14 mouse cellular contexts compared by ENCODE assay signal in genomic region chr19:7113574-7113973, GRCm38 (mm10). TPM values are rescaled to one million over a fixed set of nuclear protein-coding genes. Genes with fewer than 3 reads are reported as not detected.
DNase-seq lines count a peak whose midpoint lies in the region; ATAC-seq and TF ChIP-seq lines count a peak whose summit lies in the region.
"Had no signal": no experiment of that assay in that cellular context is flagged by ENCODE, and none has a peak within 500 bp of the region (broad histone marks: within the 10 kb centered on the region; RNA-seq: fewer than 3 reads in every experiment).

No protein-coding gene starts in this region.

- no peak overlapping the region for H3K27ac ChIP-seq in heart, postnatal 0 days (ENCODE audit: low read depth)
- peak overlapping the region; percentile 49 for H3K27ac ChIP-seq in forebrain, embryonic 15.5 days (replicated peaks)
- H3K27ac ChIP-seq in midbrain, embryonic 12.5 days (replicated peaks): peak overlapping the region; percentile 40
- H3K27ac ChIP-seq: gastrocnemius, adult 2 months had no signal

- WGBS in heart, postnatal 0 days: 62% methylated on average over 14 of the region's 14 CpGs
- 8% methylated on average over 14 of the region's 14 CpGs for WGBS in forebrain, embryonic 15.5 days
- 17% methylated on average over 14 of the region's 14 CpGs for WGBS in midbrain, embryonic 12.5 days

- no peaks in the 10 kb centered on the region for H3K9me3 ChIP-seq in heart, postnatal 0 days (replicated peaks; ENCODE audit: control insufficient read depth, low read length)
- H3K9me3 ChIP-seq in forebrain, embryonic 15.5 days: no peaks in the 10 kb centered on the region
- H3K9me3 ChIP-seq in midbrain, embryonic 12.5 days: no peaks in the 10 kb centered on the region

- no peak overlapping the region for H3K4me2 ChIP-seq in heart, postnatal 0 days (ENCODE audit: low read depth, low read length)
- H3K4me2 ChIP-seq in forebrain, embryonic 15.5 days (replicated peaks): no peak overlapping the region
- 0 out of 2 replicates have a peak overlapping the region, but pooled peaks have one; percentile 4 for H3K4me2 ChIP-seq in midbrain, embryonic 12.5 days (replicated peaks)

- no peak overlapping the region for H3K4me3 ChIP-seq in heart, postnatal 0 days (ENCODE audit: low read depth, low read length)
- no peak overlapping the region for H3K4me3 ChIP-seq in forebrain, embryonic 15.5 days
- no peak overlapping the region for H3K4me3 ChIP-seq in midbrain, embryonic 12.5 days
- H3K4me3 ChIP-seq: gastrocnemius, adult 2 months had no signal

- peak overlapping the region; percentile 30; the same call in 1 of the 2 replicates for H3K9ac ChIP-seq in heart, postnatal 0 days (replicated peaks; ENCODE audit: low read depth, low read length)
- H3K9ac ChIP-seq in forebrain, embryonic 15.5 days (replicated peaks): 0 out of 2 replicates have a peak overlapping the region, but pooled peaks have one; percentile 6
- H3K9ac ChIP-seq in midbrain, embryonic 12.5 days (replicated peaks): no peak overlapping the region

- peaks cover 24% of the 10 kb centered on the region for H3K4me1 ChIP-seq in heart, postnatal 0 days (ENCODE audit: control insufficient read depth, insufficient read depth)
- peaks cover 53% of the 10 kb centered on the region for H3K4me1 ChIP-seq in forebrain, embryonic 15.5 days
- H3K4me1 ChIP-seq in midbrain, embryonic 12.5 days: peaks cover 72% of the 10 kb centered on the region

- no peak for DNase-seq in heart, postnatal 0 days (ENCODE audit: low spot score)
- no peak for DNase-seq in heart, adult 8-10 months (ENCODE audit: low spot score)
- peak; percentile 63 for DNase-seq in brain, adult 2 months (ENCODE audit: low read depth, low spot score)
- no peak for DNase-seq in thymus, adult 18-20 months
- DNase-seq in right cerebral cortex, postnatal 10 days (ENCODE audit: low spot score in 2 of 2): no peak
- DNase-seq in gastrocnemius, postnatal 4 days (ENCODE audit: low spot score in 2 of 2): no peak
- DNase-seq: cerebellum, adult 9-10 months; gastrocnemius, adult 2 months; kidney, adult 11 months; lung, postnatal 4 days; thymus, adult 2 months had no signal

- no peak for ATAC-seq in heart, postnatal 0 days (ENCODE audit: insufficient read depth, low read depth)
- 0 out of 2 replicates have a peak, but pooled peaks have one; percentile 14 for ATAC-seq in forebrain, embryonic 15.5 days (replicated peaks)
- peak; percentile 7; the same call in 1 of the 2 replicates for ATAC-seq in midbrain, embryonic 12.5 days (ENCODE audit: low FRiP score, low read depth)
- ATAC-seq: CD4-positive, CD25-positive, alpha-beta regulatory T cell, adult 4 months had no signal

- no peak for TF ChIP-seq CTCF in heart, postnatal 0 days (IDR thresholded peaks at IDR 0.05; ENCODE audit: low read depth)

- TF ChIP-seq EP300 in heart, postnatal 0 days (IDR thresholded peaks at IDR 0.05; ENCODE audit: low read depth): no peak

- H3K27me3 ChIP-seq in heart, postnatal 0 days (ENCODE audit: control insufficient read depth, insufficient read depth, low read length): no peaks in the 10 kb centered on the region
- H3K27me3 ChIP-seq in forebrain, embryonic 15.5 days: no peaks in the 10 kb centered on the region
- H3K27me3 ChIP-seq in midbrain, embryonic 12.5 days: peaks cover 74% of the 10 kb centered on the region

- H3K36me3 ChIP-seq in heart, postnatal 0 days (replicated peaks; ENCODE audit: control insufficient read depth, insufficient read depth, low read length): no peaks in the 10 kb centered on the region
- no peaks in the 10 kb centered on the region for H3K36me3 ChIP-seq in forebrain, embryonic 15.5 days
- H3K36me3 ChIP-seq in midbrain, embryonic 12.5 days: no peaks in the 10 kb centered on the region

RNA-seq across cellular contexts. Expression of gene Flrt1, which starts 8.0 kb away (rescaled TPM):
- total RNA-seq in heart, postnatal 0 days (2014; rRNA removed; ENCODE audit: low replicate concordance): 0.23 and 0.89 TPM in 2 replicates
- polyA plus RNA-seq in heart, postnatal 0 days (2015; fragmentation: Nextera tagmentation; extraction: Ambion mirVana): 1.0 TPM in 2 replicates
- total RNA-seq in heart, adult 8-10 months (2022): 1 to 10 TPM in 3 of 4 experiments, under 1 TPM in 1; 0.92 to 2.0 (median 1.4) TPM
- 14.9 and 18.9 TPM in 2 replicates for polyA plus RNA-seq in forebrain, embryonic 15.5 days (2015; fragmentation: Nextera tagmentation; extraction: Ambion mirVana)
- polyA plus RNA-seq in midbrain, embryonic 12.5 days (2016; fragmentation: Nextera tagmentation; extraction: Ambion mirVana): 8.0 and 8.2 TPM in 2 replicates
- total RNA-seq in gastrocnemius, postnatal 4 days (2021): 1 to 10 TPM in 1 of 2 experiments, under 1 TPM in 1; 0.91 to 1.4 TPM

RNA-seq across cellular contexts. Expression of gene Macrod1, which starts 57.0 kb away (rescaled TPM):
- total RNA-seq in heart, postnatal 0 days (2014; rRNA removed; ENCODE audit: low replicate concordance): 122 and 170 TPM in 2 replicates
- polyA plus RNA-seq in heart, postnatal 0 days (2015; fragmentation: Nextera tagmentation; extraction: Ambion mirVana): 112 and 113 TPM in 2 replicates
- total RNA-seq in heart, adult 8-10 months (2022): 100 to 1,000 TPM; 318 to 340 (median 328) TPM
- polyA plus RNA-seq in forebrain, embryonic 15.5 days (2015; fragmentation: Nextera tagmentation; extraction: Ambion mirVana): 5.8 and 6.0 TPM in 2 replicates
- 3.0 and 3.3 TPM in 2 replicates for polyA plus RNA-seq in midbrain, embryonic 12.5 days (2016; fragmentation: Nextera tagmentation; extraction: Ambion mirVana)
- 100 to 1,000 TPM; 233 to 237 TPM for total RNA-seq in gastrocnemius, postnatal 4 days (2021)
